Comparison of ENCODE assay signal across 8 mouse cellular contexts in the genomic region with DNA sequence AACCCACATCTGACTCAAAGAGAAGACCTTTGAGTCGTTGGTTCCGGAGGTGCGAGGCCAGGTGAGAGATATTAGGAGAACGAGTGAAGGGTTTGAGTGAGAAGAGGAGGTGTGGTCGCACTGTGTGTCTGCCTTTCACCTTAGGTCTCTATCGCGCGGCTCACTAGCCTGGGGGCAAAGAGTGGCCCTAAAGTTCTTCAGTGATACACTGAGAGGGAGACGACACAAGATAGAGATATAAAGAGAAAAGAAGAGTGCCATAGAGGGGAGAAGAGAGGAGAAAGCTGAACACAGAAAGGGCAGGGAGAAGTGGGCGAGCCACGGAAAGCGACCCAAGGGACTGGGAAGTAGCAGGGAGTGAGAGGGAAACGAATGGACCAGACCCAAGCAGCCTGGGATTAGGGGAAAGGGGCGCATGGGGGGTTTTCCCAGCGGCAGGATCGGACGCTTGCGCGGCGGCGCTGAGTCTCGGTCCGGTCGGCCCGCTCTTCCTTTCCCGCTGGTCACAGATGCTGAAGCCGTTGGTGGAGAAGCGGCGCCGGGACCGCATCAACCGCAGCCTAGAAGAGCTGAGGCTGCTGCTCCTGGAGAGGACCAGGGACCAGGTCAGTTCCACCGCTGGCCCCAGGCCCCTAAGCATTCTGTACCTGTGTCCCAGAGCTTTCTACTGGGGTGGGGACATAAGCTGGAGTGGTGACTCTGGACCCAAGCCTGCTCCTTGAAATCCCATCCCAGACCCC. TPM values are rescaled to one million over a fixed set of nuclear protein-coding genes. Genes with fewer than 3 reads are reported as not detected.
A peak's percentile ranks its signal among the peaks of the same experiment; 100 is the strongest.
DNase-seq lines count a peak whose midpoint lies in the region; ATAC-seq and TF ChIP-seq lines count a peak whose summit lies in the region.

No protein-coding gene starts in this region.

- no peaks in the 10 kb centered on the region for H3K9me3 ChIP-seq in hindbrain, embryonic 11.5 days (ENCODE audit: control insufficient read depth, low read length)
- no peaks in the 10 kb centered on the region for H3K9me3 ChIP-seq in liver, embryonic 14.5 days (ENCODE audit: control insufficient read depth, low read length)
- H3K9me3 ChIP-seq in stomach, embryonic 14.5 days (ENCODE audit: control insufficient read depth, low read depth, low read length): no peaks in the 10 kb centered on the region

- peak overlapping the region; percentile 78 for H3K4me3 ChIP-seq in hindbrain, embryonic 11.5 days (ENCODE audit: low read depth, low read length)
- H3K4me3 ChIP-seq in liver, embryonic 14.5 days (ENCODE audit: insufficient read depth in 1 of 2, low read depth in 2 of 2, low read length in 2 of 2): peak overlapping the region; percentile 75 to 77
- H3K4me3 ChIP-seq in stomach, embryonic 14.5 days (ENCODE audit: low read depth, low read length): peak overlapping the region; percentile 70

- no peak for ATAC-seq in CD4-positive, CD25-positive, alpha-beta regulatory T cell, adult 4 months
- ATAC-seq in hindbrain, embryonic 11.5 days (ENCODE audit: low FRiP score): no peak
- ATAC-seq in liver, embryonic 14.5 days (ENCODE audit: insufficient read depth): no peak
- ATAC-seq in stomach, embryonic 14.5 days (ENCODE audit: insufficient number of reproducible peaks, insufficient read depth, low FRiP score, low read depth): no peak

- H3K36me3 ChIP-seq in hindbrain, embryonic 11.5 days (ENCODE audit: control insufficient read depth, insufficient read depth, low read length): no peaks in the 10 kb centered on the region
- no peaks in the 10 kb centered on the region for H3K36me3 ChIP-seq in liver, embryonic 14.5 days (replicated peaks; ENCODE audit: control insufficient read depth, insufficient read depth, low read depth)
- no peaks in the 10 kb centered on the region for H3K36me3 ChIP-seq in stomach, embryonic 14.5 days (ENCODE audit: control insufficient read depth, insufficient read depth, low read length)

- peaks cover 23% of the 10 kb centered on the region for H3K4me1 ChIP-seq in hindbrain, embryonic 11.5 days (replicated peaks; ENCODE audit: control insufficient read depth, insufficient read depth, low read length)
- peaks cover 12 to 24% of the 10 kb centered on the region in 2 experiments for H3K4me1 ChIP-seq in liver, embryonic 14.5 days (replicated peaks; ENCODE audit: control insufficient read depth in 2 of 2, insufficient read depth in 2 of 2, low read length in 1 of 2)
- peaks cover 17% of the 10 kb centered on the region for H3K4me1 ChIP-seq in stomach, embryonic 14.5 days (ENCODE audit: control insufficient read depth, insufficient read depth, low read length)

- 2% methylated on average over 33 of the region's 33 CpGs for WGBS in hindbrain, embryonic 11.5 days
- 1% methylated on average over 33 of the region's 33 CpGs for WGBS in liver, embryonic 14.5 days (ENCODE audit: insufficient replicate concordance)
- under 1% methylated on average over 33 of the region's 33 CpGs for WGBS in stomach, embryonic 14.5 days

- no peak overlapping the region for H3K27ac ChIP-seq in hindbrain, embryonic 11.5 days (ENCODE audit: low read depth, low read length)
- no peak overlapping the region for H3K27ac ChIP-seq in liver, embryonic 14.5 days
- H3K27ac ChIP-seq in stomach, embryonic 14.5 days (ENCODE audit: low read length): no peak overlapping the region

- TF ChIP-seq CTCF in liver, embryonic 14.5 days (IDR thresholded peaks at IDR 0.05; ENCODE audit: low read depth): no peak

- peak; percentile 48 for DNase-seq in CD4-positive, CD25-positive, alpha-beta regulatory T cell, adult 2 months (ENCODE audit: low read depth, low spot score)
- peak; percentile 48 for DNase-seq in 3T3-L1 (ENCODE audit: low read depth, low spot score)
- peak; percentile 53 for DNase-seq in embryo, embryonic 11 days
- DNase-seq in hindbrain, embryonic 11.5 days (ENCODE audit: low spot score): peak; percentile 61
- DNase-seq in liver, embryonic 14.5 days (ENCODE audit: low read depth in 3 of 3, low spot score in 3 of 3): no peak
- DNase-seq in right cerebral cortex, adult 18-20 months: no peak

- TF ChIP-seq EP300 in liver, embryonic 14.5 days (IDR thresholded peaks at IDR 0.05; ENCODE audit: low read depth): no peak

- peaks cover 23% of the 10 kb centered on the region for H3K27me3 ChIP-seq in hindbrain, embryonic 11.5 days (ENCODE audit: control insufficient read depth, insufficient read depth, low read length)
- H3K27me3 ChIP-seq in liver, embryonic 14.5 days (ENCODE audit: control insufficient read depth, insufficient read depth, low read length): peaks cover 38% of the 10 kb centered on the region
- no peaks in the 10 kb centered on the region for H3K27me3 ChIP-seq in stomach, embryonic 14.5 days (ENCODE audit: control insufficient read depth, insufficient read depth, low read length)

- peak overlapping the region; percentile 61 for H3K9ac ChIP-seq in hindbrain, embryonic 11.5 days (ENCODE audit: low read depth, low read length)
- no peak overlapping the region for H3K9ac ChIP-seq in liver, embryonic 14.5 days (replicated peaks)
- H3K9ac ChIP-seq in stomach, embryonic 14.5 days (replicated peaks; ENCODE audit: low read depth, low read length): no peak overlapping the region; the same call in 1 of the 2 replicates

- H3K4me2 ChIP-seq in hindbrain, embryonic 11.5 days (replicated peaks; ENCODE audit: low read depth, low read length): peak overlapping the region; percentile 97
- peak overlapping the region; percentile 96 for H3K4me2 ChIP-seq in liver, embryonic 14.5 days (ENCODE audit: low read depth)
- H3K4me2 ChIP-seq in stomach, embryonic 14.5 days (replicated peaks; ENCODE audit: low read depth, low read length): peak overlapping the region; percentile 94

RNA-seq across cellular contexts. Expression of gene Hes7, which starts 1.0 kb away (rescaled TPM):
- not detected for polyA plus RNA-seq in CD4-positive, CD25-positive, alpha-beta regulatory T cell, adult 4 months (2017; shearing (Covaris generic))
- 0.19 and 0.29 TPM in 2 replicates for polyA plus RNA-seq in hindbrain, embryonic 11.5 days (2014; fragmentation: Nextera tagmentation; extraction: Ambion mirVana)
- 0.08 and 0.12 TPM in 2 replicates for polyA plus RNA-seq in liver, embryonic 14.5 days (2012; rRNA removed)
- 0.05 TPM in 1 of 2 replicates, not detected in the other for polyA plus RNA-seq in liver, embryonic 14.5 days (2014; fragmentation: Nextera tagmentation; extraction: Ambion mirVana)
- polyA plus RNA-seq in stomach, embryonic 14.5 days (2014; fragmentation: Nextera tagmentation; extraction: Ambion mirVana): 0.39 and 0.54 TPM in 2 replicates

RNA-seq across cellular contexts. Expression of gene 9130213A22Rik, which starts 1.2 kb away (rescaled TPM):
- polyA plus RNA-seq in CD4-positive, CD25-positive, alpha-beta regulatory T cell, adult 4 months (2017; shearing (Covaris generic)): not detected
- 0.21 TPM in 1 of 2 replicates, not detected in the other for polyA plus RNA-seq in hindbrain, embryonic 11.5 days (2014; fragmentation: Nextera tagmentation; extraction: Ambion mirVana)
- polyA plus RNA-seq in liver, embryonic 14.5 days (2012; rRNA removed): 0.05 and 0.08 TPM in 2 replicates
- not detected in 2 replicates for polyA plus RNA-seq in liver, embryonic 14.5 days (2014; fragmentation: Nextera tagmentation; extraction: Ambion mirVana)
- polyA plus RNA-seq in stomach, embryonic 14.5 days (2014; fragmentation: Nextera tagmentation; extraction: Ambion mirVana): 0.29 and 0.36 TPM in 2 replicates

RNA-seq across cellular contexts. Expression of gene Aloxe3, which starts 4.5 kb away (rescaled TPM):
- under 1 TPM in 1 of 2 experiments, not detected in 1; 0.35 TPM for polyA plus RNA-seq in CD4-positive, CD25-positive, alpha-beta regulatory T cell, adult 4 months (2017; shearing (Covaris generic))
- polyA plus RNA-seq in hindbrain, embryonic 11.5 days (2014; fragmentation: Nextera tagmentation; extraction: Ambion mirVana): 0.06 and 0.40 TPM in 2 replicates
- 0.05 and 0.38 TPM in 2 replicates for polyA plus RNA-seq in liver, embryonic 14.5 days (2012; rRNA removed)
- polyA plus RNA-seq in liver, embryonic 14.5 days (2014; fragmentation: Nextera tagmentation; extraction: Ambion mirVana): 0.15 TPM in 1 of 2 replicates, not detected in the other
- polyA plus RNA-seq in stomach, embryonic 14.5 days (2014; fragmentation: Nextera tagmentation; extraction: Ambion mirVana): 0.29 and 0.49 TPM in 2 replicates

RNA-seq across cellular contexts. Expression of gene Per1, which starts 26.2 kb away (rescaled TPM):
- polyA plus RNA-seq in CD4-positive, CD25-positive, alpha-beta regulatory T cell, adult 4 months (2017; shearing (Covaris generic)): 1 to 10 TPM; 4.5 to 6.6 TPM
- 5.6 and 7.4 TPM in 2 replicates for polyA plus RNA-seq in hindbrain, embryonic 11.5 days (2014; fragmentation: Nextera tagmentation; extraction: Ambion mirVana)
- polyA plus RNA-seq in liver, embryonic 14.5 days (2012; rRNA removed): 1.8 and 1.9 TPM in 2 replicates
- polyA plus RNA-seq in liver, embryonic 14.5 days (2014; fragmentation: Nextera tagmentation; extraction: Ambion mirVana): 3.0 and 4.2 TPM in 2 replicates
- 10.5 and 15.1 TPM in 2 replicates for polyA plus RNA-seq in stomach, embryonic 14.5 days (2014; fragmentation: Nextera tagmentation; extraction: Ambion mirVana)

RNA-seq across cellular contexts. Expression of gene Vamp2, which starts 32.9 kb away (rescaled TPM):
- polyA plus RNA-seq in CD4-positive, CD25-positive, alpha-beta regulatory T cell, adult 4 months (2017; shearing (Covaris generic)): 10 to 100 TPM; 26.0 to 35.9 TPM
- 85.1 and 98.1 TPM in 2 replicates for polyA plus RNA-seq in hindbrain, embryonic 11.5 days (2014; fragmentation: Nextera tagmentation; extraction: Ambion mirVana)
- polyA plus RNA-seq in liver, embryonic 14.5 days (2012; rRNA removed): 23.0 and 23.1 TPM in 2 replicates
- polyA plus RNA-seq in liver, embryonic 14.5 days (2014; fragmentation: Nextera tagmentation; extraction: Ambion mirVana): 11.4 and 12.6 TPM in 2 replicates
- 104 and 107 TPM in 2 replicates for polyA plus RNA-seq in stomach, embryonic 14.5 days (2014; fragmentation: Nextera tagmentation; extraction: Ambion mirVana)

Comparison
In these comparisons a context has a peak if more than half of its experiments do, and no peak if none do; other contexts are left out.
1. DNase-seq: peak in CD4-positive, CD25-positive, alpha-beta regulatory T cell, adult 2 months (single experiment), 3T3-L1 (single experiment), embryo, embryonic 11 days (single experiment) and hindbrain, embryonic 11.5 days (single experiment); none in liver, embryonic 14.5 days (0 of 3) and right cerebral cortex, adult 18-20 months (single experiment).
2. Peak in every context shown above with its lines, with median percentiles within 50 percentile points of each other: H3K4me2 ChIP-seq and H3K4me3 ChIP-seq.